Mouse (Mus musculus): Measurements from ENCODE around the gene Pnkp.

DNA sequence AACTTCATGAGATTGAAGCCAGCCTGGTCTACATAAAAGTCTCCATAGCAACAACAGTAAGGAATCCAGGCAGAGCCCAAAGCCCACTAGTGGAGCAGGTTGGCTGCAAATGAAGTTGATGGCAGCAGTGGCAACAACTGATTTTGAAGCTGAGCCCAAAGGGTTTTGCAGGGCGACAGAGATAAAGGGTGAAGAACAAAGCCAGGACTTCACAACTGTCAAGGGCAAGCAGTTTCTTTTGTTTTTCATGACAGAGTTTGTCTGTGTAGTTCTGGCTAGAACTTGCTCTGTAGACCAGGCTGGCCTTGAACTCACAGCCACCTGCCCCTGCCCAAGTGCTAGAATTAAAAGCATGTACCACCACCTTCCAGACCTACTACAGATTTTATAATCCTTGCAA lies 14.2 kb downstream of the Pnkp start:
- TF ChIP-seq CTCF (IDR thresholded peaks at IDR 0.05; ENCODE audit: low read depth, low read length) (no peak), POLR2A (IDR thresholded peaks at IDR 0.05; ENCODE audit: borderline replicate concordance, low read depth, low read length) (no peak)
